Mouse (Mus musculus) small intestine, adult 2 months (tissue): ENCODE results near the gene Ceacam2.

Experiments
- CTCF ChIP-seq: fragments of 200-500 bp; IDR thresholded peaks from 2 replicates; pipeline ENCODE4 v1.5.1; 2012; ENCODE audit warnings: low read depth, mild to moderate bottlenecking, control low read depth, inconsistent platforms, low read length, moderate library complexity, mixed read lengths; ENCODE audit not compliant: insufficient replicate concordance, insufficient read length; ENCODE audit errors: extremely low read depth
- POLR2A ChIP-seq: fragments of 200-500 bp; IDR thresholded peaks from 2 replicates; pipeline ENCODE4 v1.6.1; 2012; ENCODE audit warnings: low read depth, mild to moderate bottlenecking, control low read depth, inconsistent platforms, low read length, moderate library complexity

DNA sequence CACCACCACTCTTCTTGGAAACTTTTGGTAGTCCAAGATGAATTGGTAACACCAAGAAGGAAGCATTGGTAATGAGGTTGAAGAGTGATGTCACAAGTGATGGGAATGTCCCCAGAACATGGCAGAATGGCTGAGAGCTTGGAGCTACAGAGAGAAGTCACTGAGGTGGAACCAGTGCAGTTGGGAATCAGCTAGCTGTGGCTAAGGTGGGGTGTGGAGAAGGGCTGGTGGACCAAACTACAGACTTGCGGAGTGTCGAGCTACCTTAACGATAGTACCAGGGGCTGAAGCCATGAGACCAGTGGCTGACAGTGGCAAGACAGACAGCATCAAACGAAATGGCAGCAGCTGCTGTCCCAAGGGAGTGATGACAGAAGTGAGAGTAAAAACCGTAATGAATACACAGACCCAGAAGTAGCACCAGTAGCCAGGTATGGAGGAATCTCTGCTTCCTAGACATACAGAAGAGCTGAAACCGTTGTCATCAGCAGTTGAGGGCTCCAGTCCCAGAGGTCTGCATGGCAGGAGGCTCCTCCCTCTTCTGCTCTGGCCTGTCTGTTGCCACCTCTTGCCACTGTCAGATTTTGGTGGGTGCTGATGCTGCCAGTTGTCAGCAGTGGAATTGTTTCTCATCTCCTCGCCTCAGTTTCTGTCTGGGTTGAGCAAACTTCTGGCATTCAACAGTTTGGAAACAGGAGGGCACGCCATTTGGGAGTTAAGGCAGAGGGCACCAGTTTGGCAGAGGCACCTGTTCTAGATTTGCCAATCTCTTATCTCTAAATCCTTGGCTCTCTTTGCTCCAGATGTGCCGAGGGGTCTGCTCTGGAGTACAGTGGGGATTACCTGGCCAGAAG, 45.9 kb upstream of the Ceacam2 start:
- no peak for TF ChIP-seq POLR2A
- TF ChIP-seq CTCF = no peak
